Mouse (Mus musculus) E14TG2a.4 (cell line): ENCODE measurements around the gene Trank1.

Experiments used
- CTCF ChIP-seq: conservative IDR thresholded peaks from 2 replicates; pipeline ENCODE4 v1.5.1; 2014; ENCODE audit warnings: low read length
- NANOG ChIP-seq: IDR thresholded peaks from 2 replicates; pipeline ENCODE4 v1.6.1; 2014; ENCODE audit warnings: borderline replicate concordance, low read length, mixed read lengths

DNA sequence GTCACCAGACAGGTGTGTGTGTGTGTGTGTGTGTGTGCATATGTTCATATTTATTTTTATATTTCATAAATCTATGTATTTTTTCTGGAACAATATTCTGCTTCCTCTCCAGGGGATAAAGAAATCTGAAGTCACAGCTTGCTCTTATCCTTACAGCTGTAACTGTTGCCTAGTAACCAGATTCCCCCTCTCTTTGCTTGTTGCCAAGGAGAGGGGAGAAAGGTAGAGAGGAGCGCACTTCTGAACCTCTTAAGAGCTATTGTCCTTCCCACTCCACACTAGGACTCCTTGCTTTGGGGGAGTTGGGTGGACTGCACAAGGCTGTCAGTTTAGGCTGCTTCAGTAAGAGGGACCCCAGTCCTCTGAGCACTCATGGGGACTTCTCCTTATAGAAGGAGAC lies 40.1 kb downstream of the Trank1 start:
- TF ChIP-seq CTCF (no peak), NANOG (no peak)
